Mouse (Mus musculus) gastrocnemius, postnatal 14 days (tissue): ENCODE measurements around the gene Peli2. TPM values are rescaled to one million over a fixed set of nuclear protein-coding genes. Genes with fewer than 3 reads are reported as not detected.

Experiments
- DNase-seq: peaks from one replicate; pipeline ENCODE4 v3.0.0; 2021; ENCODE audit warnings: mixed read lengths
- intact Hi-C: fragments of 180-260 bp; cut with DNase I; formaldehyde crosslinking; loops from one replicate; pipeline ENCODE4 v1.15.1; 2025; ENCODE audit warnings: low total_unique reads
- total RNA-seq, 2 experiments: library from RNA; stranded (reverse); gene quantifications; 2 replicates each; pipeline ENCODE4 v1.2.3; 2021

The Peli2 gene
- total RNA-seq, 2 experiments from 2014 or later, result 12.9 to 16.3 TPM

DNA sequence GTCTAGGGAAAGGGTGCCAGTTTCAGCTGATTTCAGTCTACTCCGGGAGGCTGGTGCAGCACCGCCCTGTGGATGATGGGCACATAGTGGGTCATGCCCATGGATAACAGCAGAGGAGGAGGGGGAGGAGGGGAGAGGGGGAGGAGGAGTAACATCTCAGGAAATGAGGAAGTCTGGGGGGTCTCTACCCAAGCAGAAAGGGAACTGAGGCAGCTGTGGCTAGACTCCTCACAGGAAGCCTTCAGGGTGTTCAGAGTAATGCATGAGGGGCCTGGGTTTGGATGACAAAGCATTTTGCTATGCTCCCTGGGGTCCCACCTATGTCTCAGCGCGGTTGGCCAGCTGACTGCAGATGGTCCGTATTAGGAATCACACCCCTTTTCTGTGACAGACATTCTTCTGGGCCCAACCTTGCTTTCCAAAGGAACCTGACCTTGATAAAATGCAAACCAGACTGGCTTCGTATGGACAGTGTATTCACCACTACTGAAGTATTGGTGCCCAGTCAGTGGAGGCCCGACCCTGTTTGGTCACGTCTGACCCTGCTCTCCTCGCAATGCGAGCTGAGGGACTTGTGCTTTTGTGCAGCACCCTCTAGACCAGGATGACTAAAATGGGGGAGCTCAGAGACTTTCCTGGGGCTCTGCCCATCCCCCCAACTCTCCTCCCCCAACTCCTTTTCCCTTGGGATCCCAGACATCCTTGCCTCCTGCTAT, 182.0 kb downstream of the Peli2 start:
- DNase-seq, result no peak

DNA sequence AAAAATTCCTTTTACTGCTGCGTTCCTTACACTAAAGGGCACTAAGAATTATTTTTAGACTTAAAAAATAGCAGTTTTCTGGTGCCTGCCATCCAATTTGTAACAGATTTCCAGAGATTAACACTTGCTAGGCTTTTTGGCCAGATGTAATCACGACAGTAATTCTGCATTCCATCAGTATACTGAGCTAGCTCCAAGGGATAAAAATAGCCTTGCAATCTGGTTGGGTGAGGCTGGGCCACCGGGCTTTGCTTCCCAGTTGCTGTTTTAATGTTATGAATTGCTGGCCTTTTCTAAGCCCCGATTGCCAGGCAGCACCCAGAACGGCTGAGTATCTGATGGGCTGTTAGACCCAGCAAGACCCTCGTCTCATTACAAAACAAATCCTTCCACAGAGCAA, 182.6 kb downstream of the Peli2 start:
- intact Hi-C loops, result no loop called here
- no peak for DNase-seq

More for the DNA sequence above, 182.0 kb downstream of the Peli2 start:
- intact Hi-C loops, result no loop called here

- intact Hi-C loops, result no loop called here
- DNase-seq, result no peak
Measured at GRCm38 (mm10) chr14:48303841-48304240, 183.2 kb downstream of the Peli2 start.

- intact Hi-C loops, result no loop called here
- no peak for DNase-seq
Measured at GRCm38 (mm10) chr14:48313234-48313633, 192.6 kb downstream of the Peli2 start.

DNA sequence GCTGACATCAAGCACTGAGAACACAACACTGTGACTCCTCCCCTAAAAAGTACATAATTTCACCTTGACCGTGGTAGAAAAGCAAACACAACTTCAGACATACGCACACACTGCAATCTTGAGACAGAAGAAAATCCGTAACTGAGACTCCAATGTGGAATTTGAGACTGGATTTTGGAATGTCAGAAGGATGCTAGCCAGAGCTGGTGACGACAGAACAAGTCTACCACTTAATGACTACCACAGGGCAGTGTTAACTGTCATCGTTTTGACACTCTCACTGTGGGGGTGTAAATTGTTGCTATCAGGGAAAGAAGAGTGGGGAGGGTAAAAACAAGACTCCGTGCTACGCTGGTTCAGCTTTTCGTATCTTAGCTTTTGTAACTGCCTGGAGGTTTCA, 195.8 kb downstream of the Peli2 start:
- intact Hi-C loops, result no loop called here
- no peak for DNase-seq

DNA sequence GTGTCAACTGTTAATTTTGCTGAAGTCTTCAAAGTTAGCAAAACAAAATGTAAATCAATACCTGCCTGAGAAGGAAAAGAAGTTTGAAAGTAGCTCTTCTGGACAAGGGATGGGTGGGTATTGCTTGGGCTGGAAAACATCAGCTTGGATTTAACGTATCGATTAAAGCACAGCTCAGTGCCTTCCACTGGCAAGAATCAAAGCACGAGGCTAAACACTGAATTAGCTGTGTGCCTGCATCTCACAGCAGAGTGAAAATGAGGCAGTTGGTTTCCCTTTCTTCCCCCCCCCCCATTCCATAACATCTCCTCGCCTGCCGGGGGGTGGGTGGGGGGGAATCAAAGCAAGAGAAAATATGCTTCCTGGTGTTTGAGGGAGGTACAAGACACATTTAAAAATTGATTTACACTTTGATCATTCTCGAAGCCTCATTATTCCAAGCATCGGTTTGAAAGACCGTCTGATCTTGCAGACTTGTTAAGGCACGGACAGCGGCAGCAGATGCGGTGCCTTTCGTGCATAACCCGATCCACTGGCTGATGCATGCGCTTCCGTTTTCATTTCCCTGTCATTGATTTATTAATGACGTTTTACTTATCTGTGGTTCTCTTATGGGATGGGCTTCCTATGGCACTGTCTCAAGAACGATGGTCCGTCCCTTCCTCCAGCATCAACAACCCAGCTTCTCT, 203.3 kb downstream of the Peli2 start:
- intact Hi-C loops, result no loop called here
- no peak for DNase-seq

DNA sequence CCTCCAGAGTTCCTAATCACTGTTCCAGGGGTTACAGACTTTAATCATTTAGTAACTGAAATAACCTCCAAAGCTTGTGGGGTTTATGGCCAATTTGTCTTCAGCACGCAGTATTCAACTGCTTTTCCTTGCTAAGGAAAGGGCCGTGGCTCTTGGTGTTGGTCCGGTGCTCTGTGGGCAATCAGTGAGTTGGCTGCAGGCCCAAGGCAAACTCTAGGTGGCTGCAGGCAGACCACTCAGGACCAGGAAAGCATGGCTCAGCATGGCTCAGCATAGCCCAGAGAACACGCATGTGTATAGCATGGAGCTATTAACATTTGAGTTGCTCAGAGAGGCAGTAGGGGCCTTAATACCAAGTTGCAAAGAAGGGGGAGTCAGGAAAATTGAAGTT, 203.8 kb downstream of the Peli2 start:
- intact Hi-C loops, result no loop called here
- no peak for DNase-seq

DNA sequence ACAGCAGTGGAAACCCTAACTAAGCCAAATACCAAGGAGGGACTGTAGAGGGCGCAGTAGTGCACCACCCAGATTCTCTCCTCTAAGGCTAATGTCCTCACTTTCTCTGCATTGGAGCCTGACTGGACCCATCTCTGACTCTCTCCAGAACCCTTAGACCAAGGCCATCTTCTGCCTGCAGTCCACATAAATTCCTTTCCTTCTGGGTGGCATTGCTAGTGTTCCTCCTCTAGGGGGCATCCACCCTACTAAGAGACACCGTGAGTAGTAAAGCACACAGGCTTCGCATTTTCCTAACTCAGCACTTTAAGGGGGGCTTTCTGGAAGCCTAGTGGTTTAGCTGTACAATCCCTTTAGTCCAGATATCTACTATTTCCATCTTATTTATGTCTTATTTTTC, 207.1 kb downstream of the Peli2 start:
- no peak for DNase-seq
- intact Hi-C loops, result no loop called here

DNA sequence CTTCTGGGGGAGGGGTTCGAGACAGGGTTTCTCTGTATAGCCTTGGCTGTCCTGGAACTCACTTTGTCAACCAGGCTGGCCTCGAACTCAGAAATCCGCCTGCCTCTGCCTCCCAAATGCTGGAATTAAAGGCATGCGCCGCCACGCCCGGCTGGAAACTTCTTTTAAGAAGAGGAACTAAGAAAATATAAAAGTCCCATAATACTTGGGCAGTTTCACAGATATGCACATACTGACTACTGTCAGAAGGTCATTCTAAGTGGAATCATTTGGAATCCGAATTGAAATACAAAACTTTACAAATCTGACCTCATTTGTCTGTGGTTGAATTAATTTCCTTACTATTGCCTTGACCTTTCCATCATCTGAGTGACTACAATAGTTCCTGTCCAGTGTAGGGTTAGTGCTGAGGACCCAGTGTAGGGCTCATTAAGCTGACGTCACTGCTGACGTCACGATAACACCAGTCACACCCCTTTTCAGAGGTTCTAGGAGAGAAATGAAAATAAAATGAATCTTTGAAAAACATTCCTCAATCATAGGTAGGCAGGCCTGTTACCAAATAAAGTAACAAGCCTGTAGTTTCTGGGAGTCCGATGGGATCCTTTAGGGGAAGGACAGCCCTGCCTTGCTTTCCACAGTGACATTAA, 209.2 kb downstream of the Peli2 start:
- DNase-seq, result no peak
- intact Hi-C loops, result no loop called here
